Mouse (Mus musculus) monocyte, adult 2 months (primary cell): ENCODE measurements around the gene Naa25.
"Not testable (repeated sequence)": the region's sequence is repeated elsewhere in the genome, so short reads cannot be mapped to it uniquely, and the experiment has no call there.

Source experiments
- DNase-seq, 2 experiments: peaks; one replicate each; pipeline ENCODE4 v3.0.0; 2022; ENCODE audit warnings: low spot score in 2 of 2, low read depth in 1 of 2

Naa25 gene

GRCm38 (mm10) chr5:121397187-121398145 is at the start of gene Naa25:
Naa25 (plus strand) TSS chr5:121397936.
- peak; percentile 82 to 89 for DNase-seq

- no peak for DNase-seq
These were observed 38.5 kb upstream of the Naa25 start for GRCm38 (mm10) chr5:121359229-121359628.

- DNase-seq = no peak
These were observed 36.0 kb upstream of the Naa25 start for GRCm38 (mm10) chr5:121361696-121362095.

- no peak for DNase-seq
These were observed 34.3 kb upstream of the Naa25 start for GRCm38 (mm10) chr5:121363441-121363840.

GRCm38 (mm10) chr5:121366449-121367225 is 31.1 kb upstream of the Naa25 start:
- DNase-seq = no peak

- no peak for DNase-seq
These were observed 30.5 kb upstream of the Naa25 start for GRCm38 (mm10) chr5:121367255-121367654.

GRCm38 (mm10) chr5:121371712-121372111 is 26.0 kb upstream of the Naa25 start:
- no peak for DNase-seq

- no peak for DNase-seq
These were observed 22.9 kb upstream of the Naa25 start for GRCm38 (mm10) chr5:121374790-121375189.

- DNase-seq = not testable (repeated sequence)
These were observed 20.8 kb upstream of the Naa25 start for GRCm38 (mm10) chr5:121376972-121377371.

- DNase-seq = no peak
These were observed 19.0 kb upstream of the Naa25 start for GRCm38 (mm10) chr5:121378678-121379256.

GRCm38 (mm10) chr5:121380692-121381091 is 17.0 kb upstream of the Naa25 start:
- DNase-seq = no peak

GRCm38 (mm10) chr5:121383857-121384756 is 13.6 kb upstream of the Naa25 start:
- peak in 1 of 2 experiments; percentile 45 for DNase-seq

- DNase-seq = peak in 1 of 2 experiments; percentile 20
These were observed 12.8 kb upstream of the Naa25 start for GRCm38 (mm10) chr5:121384757-121385460.

- DNase-seq = peak; percentile 79 to 85
These were observed 12.1 kb upstream of the Naa25 start, which contains the start of gene Trafd1 for GRCm38 (mm10) chr5:121385461-121386119. Trafd1 (minus strand) TSS chr5:121385632.

- DNase-seq = peak in 1 of 2 experiments; percentile 29
These were observed 11.4 kb upstream of the Naa25 start for GRCm38 (mm10) chr5:121386120-121386909.

GRCm38 (mm10) chr5:121387126-121387525 is 10.6 kb upstream of the Naa25 start:
- DNase-seq = no peak

- peak in 1 of 2 experiments; percentile 38 for DNase-seq
These were observed 8.6 kb upstream of the Naa25 start for GRCm38 (mm10) chr5:121389106-121389505.

GRCm38 (mm10) chr5:121389691-121390090 is 8.0 kb upstream of the Naa25 start:
- no peak for DNase-seq
